Mouse (Mus musculus) gastrocnemius, postnatal 14 days (tissue): ENCODE measurements around the gene A630095E13Rik. TPM values are rescaled to one million over a fixed set of nuclear protein-coding genes. Genes with fewer than 3 reads are reported as not detected.
"Not testable (repeated sequence)": the region's sequence is repeated elsewhere in the genome, so short reads cannot be mapped to it uniquely, and the experiment has no call there.

Experiments used
- DNase-seq: peaks from one replicate; pipeline ENCODE4 v3.0.0; 2021; ENCODE audit warnings: mixed read lengths
- intact Hi-C: fragments of 180-260 bp; cut with DNase I; formaldehyde crosslinking; loops from one replicate; pipeline ENCODE4 v1.15.1; 2025; ENCODE audit warnings: low total_unique reads
- long read RNA-seq, 2 experiments: library from polyadenylated mRNA; stranded (forward); transcript quantifications; one replicate each; pipeline ENCODE4 v2.0.0; 2021
- total RNA-seq, 2 experiments: library from RNA; stranded (reverse); gene quantifications; 2 replicates each; pipeline ENCODE4 v1.2.3; 2021

A630095E13Rik gene
- not detected for total RNA-seq
- long read RNA-seq, experiment 1: 0 reads
- long read RNA-seq, experiment 2: 0 reads

GRCm38 (mm10) chr9:36643276-36643675 lies at the start of gene A630095E13Rik:
Gene A630095E13Rik, minus strand, starts transcription at chr9:36643376.
- intact Hi-C loops, DNase-seq: not testable (repeated sequence)

GRCm38 (mm10) chr9:36692920-36693319 lies 49.7 kb upstream of the A630095E13Rik start, which contains the start of gene Acrv1:
Gene Acrv1, plus strand, starts transcription at chr9:36693220.
- intact Hi-C loops: no loop called here

GRCm38 (mm10) chr9:36687329-36687728 lies 44.2 kb upstream of the A630095E13Rik start:
- intact Hi-C loops: no loop called here
- DNase-seq: no peak

More at GRCm38 (mm10) chr9:36692920-36693319, 49.7 kb upstream of the A630095E13Rik start, which contains the start of gene Acrv1:
- no peak for DNase-seq

GRCm38 (mm10) chr9:36681424-36681823 lies 38.2 kb upstream of the A630095E13Rik start:
- intact Hi-C loops: no loop called here
- no peak for DNase-seq

Other genes with a start within 250 kb of the A630095E13Rik start
- not detected for gene Gm7257, start 211.5 kb downstream of the A630095E13Rik start, total RNA-seq
- not detected for gene Gm9513, start 167.7 kb downstream of the A630095E13Rik start, total RNA-seq
- gene Gm5615, start 101.4 kb downstream of the A630095E13Rik start, total RNA-seq: not detected
- not detected for gene Gm17689, start 60.7 kb downstream of the A630095E13Rik start, total RNA-seq
- not detected for gene Acrv1, start 49.8 kb upstream of the A630095E13Rik start, total RNA-seq
- 1 to 10 TPM; 1.4 to 2.1 TPM for gene Chek1, start 83.7 kb upstream of the A630095E13Rik start, total RNA-seq
- 10 to 100 TPM; 51.7 to 69.5 TPM for gene Stt3a, start 124.3 kb upstream of the A630095E13Rik start, total RNA-seq
- gene Ei24, start 154.0 kb upstream of the A630095E13Rik start, total RNA-seq: 10 to 100 TPM; 51.7 to 56.9 TPM
- 1 to 10 TPM; 2.3 to 3.7 TPM for gene Fez1, start 178.5 kb upstream of the A630095E13Rik start, total RNA-seq